Mouse (Mus musculus) stomach, postnatal 0 days (tissue): ENCODE measurements at regions not wholly inside any gene's neighbourhood (a gene's known extent, or its start where the extent isn't known, plus 50 kb on each side); places are given as distances from the start of the nearest gene placed in this dataset.

Experiments
- CTCF ChIP-seq: IDR thresholded peaks from 2 replicates; pipeline ENCODE4 v1.5.1; 2016; ENCODE audit warnings: antibody characterized with exemption, low read depth, mild to moderate bottlenecking, moderate library complexity
- EP300 ChIP-seq: optimal IDR thresholded peaks from 2 replicates; pipeline ENCODE3; 2016; ENCODE audit warnings: antibody characterized with exemption

DNA sequence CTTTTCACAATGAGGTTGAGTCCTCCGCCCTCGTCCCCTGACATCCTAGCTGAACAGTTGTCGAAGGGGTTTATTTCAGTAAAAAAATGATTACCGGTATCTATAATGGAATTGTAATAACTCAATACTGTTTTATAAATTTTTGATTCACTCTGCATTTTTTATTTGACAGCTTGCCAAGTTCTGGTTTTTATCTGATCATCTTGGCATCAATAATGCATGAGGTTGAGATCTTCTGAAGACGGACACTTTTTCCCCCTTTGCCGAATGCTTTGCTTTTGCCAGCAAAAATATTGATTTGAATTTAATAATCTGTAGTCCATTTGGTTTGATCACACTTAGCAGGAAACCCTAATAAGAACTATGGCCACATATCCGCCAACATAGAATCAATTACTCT is 535.5 kb upstream of the Tmpo start:
- TF ChIP-seq CTCF (no peak), EP300 (no peak)
